Mouse (Mus musculus) thymus, adult 2 months (tissue): ENCODE data around the gene Tbx19. TPM values are rescaled to one million over a fixed set of nuclear protein-coding genes. Genes with fewer than 3 reads are reported as not detected.

Experiments used
- DNase-seq: peaks from one replicate; pipeline ENCODE4 v3.0.0; 2021
- H3K27ac ChIP-seq: fragments of 200-500 bp; 2 replicates; pipeline ENCODE4 v1.5.1; 2012; ENCODE audit warnings: low read length, control low read depth; ENCODE audit not compliant: control insufficient read depth, insufficient read depth
- H3K27me3 ChIP-seq: fragments of 200-500 bp; 2 replicates; pipeline ENCODE4 v1.6.1; 2012; ENCODE audit warnings: mild to moderate bottlenecking, low read length, moderate library complexity, mixed read lengths; ENCODE audit not compliant: control insufficient read depth, insufficient read depth
- H3K36me3 ChIP-seq: fragments of 200-500 bp; 2 replicates; pipeline ENCODE4 v1.6.1; 2012; ENCODE audit warnings: mild to moderate bottlenecking, low read length, moderate library complexity; ENCODE audit not compliant: control insufficient read depth, insufficient read depth
- H3K4me1 ChIP-seq: fragments of 200-500 bp; replicated peaks from 2 replicates; pipeline ENCODE4 v1.6.1; 2012; ENCODE audit warnings: low read length; ENCODE audit not compliant: control insufficient read depth, insufficient read depth
- H3K4me3 ChIP-seq: fragments of 200-500 bp; 2 replicates; pipeline ENCODE4 v1.5.1; 2012; ENCODE audit warnings: mild to moderate bottlenecking, low read length, control low read depth, moderate library complexity; ENCODE audit not compliant: control insufficient read depth, insufficient read depth
- CTCF ChIP-seq: fragments of 200-500 bp; IDR thresholded peaks from 2 replicates; pipeline ENCODE4 v1.5.1; 2012; ENCODE audit warnings: mild to moderate bottlenecking, control low read depth, low read length, moderate library complexity, borderline replicate concordance; ENCODE audit not compliant: control insufficient read depth, poor library complexity, insufficient read depth; ENCODE audit errors: extremely low read depth
- POLR2A ChIP-seq: fragments of 200-500 bp; IDR thresholded peaks from 2 replicates; pipeline ENCODE4 v1.6.1; 2012; ENCODE audit warnings: mild to moderate bottlenecking, low read length, control low read depth, moderate library complexity; ENCODE audit not compliant: control insufficient read depth, poor library complexity, insufficient read depth; ENCODE audit errors: extremely low read depth
- WGBS: fragments of 180-500 bp; shearing (Covaris S2); methylation state at CpG from one replicate; pipeline ENCODE4 v1.1.7; 2018; 5-methylcytosine and 5-hydroxymethylcytosine counted together
- polyA plus RNA-seq: library from polyadenylated mRNA; depleted of rRNA; stranded (reverse); fragments of >200 nt; gene quantifications from 2 replicates; pipeline ENCODE4 v1.2.3, GENCODE M21; 2012

The Tbx19 gene
- polyA plus RNA-seq, 1 experiment: 10.3 TPM

- peaks cover 43% of the 10 kb centered on the region for H3K36me3 ChIP-seq
- no peak for DNase-seq
- no peak for TF ChIP-seq CTCF
- TF ChIP-seq POLR2A: no peak
- no peak overlapping the region for H3K27ac ChIP-seq
- WGBS: 90% methylated on average over 7 of the region's 7 CpGs
- no peak overlapping the region for H3K4me3 ChIP-seq
- H3K4me1 ChIP-seq: peaks cover 29% of the 10 kb centered on the region
- no peaks in the 10 kb centered on the region for H3K27me3 ChIP-seq
Measured at GRCm38 (mm10) chr1:165185116-165185515, 24.5 kb upstream of the Tbx19 start.

GRCm38 (mm10) chr1:165184178-165184577, 23.6 kb upstream of the Tbx19 start:
- 89% methylated on average over 3 of the region's 3 CpGs for WGBS
- H3K36me3 ChIP-seq: peaks cover 43% of the 10 kb centered on the region
- H3K27ac ChIP-seq: no peak overlapping the region
- peaks cover 22% of the 10 kb centered on the region for H3K4me1 ChIP-seq
- DNase-seq: no peak
- no peak overlapping the region for H3K4me3 ChIP-seq
- H3K27me3 ChIP-seq: no peaks in the 10 kb centered on the region
- TF ChIP-seq CTCF (no peak), POLR2A (no peak)

GRCm38 (mm10) chr1:165183400-165183799, 22.8 kb upstream of the Tbx19 start:
- Histone ChIP-seq H3K27ac (no peak overlapping the region), H3K4me1 (peaks cover 15% of the 10 kb centered on the region), H3K27me3 (no peaks in the 10 kb centered on the region), H3K36me3 (peaks cover 48% of the 10 kb centered on the region), H3K4me3 (no peak overlapping the region)
- TF ChIP-seq POLR2A (no peak), CTCF (no peak)
- 92% methylated on average over 6 of the region's 6 CpGs for WGBS
- DNase-seq: no peak

- DNase-seq: no peak
- Histone ChIP-seq H3K36me3 (peaks cover 42% of the 10 kb centered on the region), H3K27me3 (no peaks in the 10 kb centered on the region), H3K27ac (no peak overlapping the region), H3K4me3 (no peak overlapping the region), H3K4me1 (peaks cover 17% of the 10 kb centered on the region)
- TF ChIP-seq CTCF: no peak
- no peak for TF ChIP-seq POLR2A
- WGBS: 94% methylated on average over 5 of the region's 5 CpGs
Measured at GRCm38 (mm10) chr1:165179321-165179720, 18.7 kb upstream of the Tbx19 start.

- Histone ChIP-seq H3K4me3 (no peak overlapping the region), H3K36me3 (peaks cover 31% of the 10 kb centered on the region), H3K4me1 (peaks cover 17% of the 10 kb centered on the region), H3K27ac (no peak overlapping the region), H3K27me3 (no peaks in the 10 kb centered on the region)
- TF ChIP-seq POLR2A: no peak
- TF ChIP-seq CTCF: no peak
- WGBS: 92% methylated on average over 6 of the region's 6 CpGs
- DNase-seq: no peak
Measured at GRCm38 (mm10) chr1:165178075-165178474, 17.5 kb upstream of the Tbx19 start.

GRCm38 (mm10) chr1:165174059-165174616, 13.6 kb upstream of the Tbx19 start:
- no peak overlapping the region for H3K4me3 ChIP-seq
- H3K36me3 ChIP-seq: peaks cover 15% of the 10 kb centered on the region
- no peaks in the 10 kb centered on the region for H3K27me3 ChIP-seq
- H3K4me1 ChIP-seq: peaks cover 24% of the 10 kb centered on the region
- H3K27ac ChIP-seq: peak overlapping the region; percentile 99
- TF ChIP-seq CTCF: no peak
- TF ChIP-seq POLR2A: no peak
- WGBS: 6% methylated on average over 8 of the region's 9 CpGs
- no peak for DNase-seq

GRCm38 (mm10) chr1:165171277-165171676, 10.7 kb upstream of the Tbx19 start:
- 96% methylated on average over 8 of the region's 8 CpGs for WGBS
- no peak for DNase-seq
- Histone ChIP-seq H3K27me3 (no peaks in the 10 kb centered on the region), H3K27ac (no peak overlapping the region), H3K4me3 (no peak overlapping the region), H3K36me3 (no peaks in the 10 kb centered on the region), H3K4me1 (peaks cover 22% of the 10 kb centered on the region)
- TF ChIP-seq CTCF: no peak
- no peak for TF ChIP-seq POLR2A
